Mouse (Mus musculus): ENCODE measurements around the gene Smad9. TPM values are rescaled to one million over a fixed set of nuclear protein-coding genes. Genes with fewer than 3 reads are reported as not detected.

Smad9 gene
- polyA plus RNA-seq, 1 experiment = 0.12 TPM

- Histone ChIP-seq H3K27me3 (ENCODE audit: control insufficient read depth, insufficient read depth, insufficient read length) (no peaks in the 10 kb centered on the region), H3K4me2 (ENCODE audit: low read depth) (no peak overlapping the region), H3K36me3 (ENCODE audit: control insufficient read depth, insufficient read depth) (no peaks in the 10 kb centered on the region), H3K4me3 (no peak overlapping the region), H3K79me2 (ENCODE audit: control insufficient read depth, insufficient read depth) (no peaks in the 10 kb centered on the region), H3ac (ENCODE audit: control insufficient read depth, insufficient read length) (no peak overlapping the region)
- TF ChIP-seq POLR2AphosphoS2 (IDR thresholded peaks at IDR 0.05; ENCODE audit: insufficient read length, low read depth) = no peak
- no peak for TF ChIP-seq CEBPB (IDR thresholded peaks at IDR 0.05; ENCODE audit: insufficient read depth, poor library complexity, severe bottlenecking)
- TF ChIP-seq TCF12 (IDR thresholded peaks at IDR 0.05; ENCODE audit: insufficient read depth, poor library complexity, severe bottlenecking) = no peak
- no peak for TF ChIP-seq MYOD1 (IDR thresholded peaks at IDR 0.05; ENCODE audit: control insufficient read depth in 1 of 3, insufficient read length in 2 of 3, low read depth in 2 of 3)
- no peak for TF ChIP-seq MYOG (IDR thresholded peaks at IDR 0.05; ENCODE audit: control insufficient read depth in 1 of 3, insufficient read depth in 1 of 3, insufficient read length in 2 of 3, low read depth in 2 of 3)
- no peak for TF ChIP-seq POLR2A (IDR thresholded peaks at IDR 0.05; ENCODE audit: insufficient read length, low read depth)
Measured at GRCm38 (mm10) chr3:54795806-54796205, 40.4 kb downstream of the Smad9 start.

- no peak overlapping the region for H3ac ChIP-seq (ENCODE audit: control insufficient read depth, insufficient read length)
- no peaks in the 10 kb centered on the region for H3K27me3 ChIP-seq (ENCODE audit: control insufficient read depth, insufficient read depth, insufficient read length)
- TF ChIP-seq MYOG (IDR thresholded peaks at IDR 0.05; ENCODE audit: control insufficient read depth in 1 of 3, insufficient read depth in 1 of 3, insufficient read length in 2 of 3, low read depth in 2 of 3) (no peak), REST (IDR thresholded peaks at IDR 0.05; ENCODE audit: insufficient read depth, insufficient read length) (no peak), MAX (IDR thresholded peaks at IDR 0.05; ENCODE audit: low read depth) (no peak), E2F4 (IDR thresholded peaks at IDR 0.05; ENCODE audit: insufficient read depth) (no peak), USF1 (IDR thresholded peaks at IDR 0.05; ENCODE audit: low read depth) (no peak), CEBPB (IDR thresholded peaks at IDR 0.05; ENCODE audit: insufficient read depth, poor library complexity, severe bottlenecking) (no peak), TCF3 (IDR thresholded peaks at IDR 0.05; ENCODE audit: insufficient read length, low read depth) (no peak), POLR2AphosphoS2 (IDR thresholded peaks at IDR 0.05; ENCODE audit: insufficient read length, low read depth) (no peak), TCF12 (IDR thresholded peaks at IDR 0.05; ENCODE audit: insufficient read depth, poor library complexity, severe bottlenecking) (no peak), POLR2A (IDR thresholded peaks at IDR 0.05; ENCODE audit: insufficient read length, low read depth) (no peak), MYOD1 (IDR thresholded peaks at IDR 0.05; ENCODE audit: control insufficient read depth in 1 of 3, insufficient read length in 2 of 3, low read depth in 2 of 3) (no peak), SRF (IDR thresholded peaks at IDR 0.05; ENCODE audit: control insufficient read depth, insufficient read length, low read depth) (no peak)
- no peak overlapping the region for H3K4me3 ChIP-seq
- no peaks in the 10 kb centered on the region for H3K79me2 ChIP-seq (ENCODE audit: control insufficient read depth, insufficient read depth)
- H3K36me3 ChIP-seq (ENCODE audit: control insufficient read depth, insufficient read depth) = no peaks in the 10 kb centered on the region
- H3K4me2 ChIP-seq (ENCODE audit: low read depth) = no peak overlapping the region
Measured at GRCm38 (mm10) chr3:54797211-54797610, 41.8 kb downstream of the Smad9 start.

GRCm38 (mm10) chr3:54803713-54804112 lies 48.3 kb downstream of the Smad9 start:
- Histone ChIP-seq H3K27me3 (ENCODE audit: control insufficient read depth, insufficient read depth, insufficient read length) (no peaks in the 10 kb centered on the region), H3K79me2 (ENCODE audit: control insufficient read depth, insufficient read depth) (peaks cover 17% of the 10 kb centered on the region), H3ac (ENCODE audit: control insufficient read depth, insufficient read length) (no peak overlapping the region), H3K36me3 (ENCODE audit: control insufficient read depth, insufficient read depth) (peaks cover 4% of the 10 kb centered on the region), H3K4me2 (ENCODE audit: low read depth) (no peak overlapping the region), H3K4me3 (no peak overlapping the region)
- TF ChIP-seq CEBPB (IDR thresholded peaks at IDR 0.05; ENCODE audit: insufficient read depth, poor library complexity, severe bottlenecking) = no peak
- TF ChIP-seq MAX (IDR thresholded peaks at IDR 0.05; ENCODE audit: low read depth) = no peak
- no peak for TF ChIP-seq TCF3 (IDR thresholded peaks at IDR 0.05; ENCODE audit: insufficient read length, low read depth)
- no peak for TF ChIP-seq TCF12 (IDR thresholded peaks at IDR 0.05; ENCODE audit: insufficient read depth, poor library complexity, severe bottlenecking)
- no peak for TF ChIP-seq MYOD1 (IDR thresholded peaks at IDR 0.05; ENCODE audit: control insufficient read depth in 1 of 3, insufficient read length in 2 of 3, low read depth in 2 of 3)
- no peak for TF ChIP-seq USF1 (IDR thresholded peaks at IDR 0.05; ENCODE audit: low read depth)
- TF ChIP-seq POLR2A (IDR thresholded peaks at IDR 0.05; ENCODE audit: insufficient read length, low read depth) = no peak

DNA sequence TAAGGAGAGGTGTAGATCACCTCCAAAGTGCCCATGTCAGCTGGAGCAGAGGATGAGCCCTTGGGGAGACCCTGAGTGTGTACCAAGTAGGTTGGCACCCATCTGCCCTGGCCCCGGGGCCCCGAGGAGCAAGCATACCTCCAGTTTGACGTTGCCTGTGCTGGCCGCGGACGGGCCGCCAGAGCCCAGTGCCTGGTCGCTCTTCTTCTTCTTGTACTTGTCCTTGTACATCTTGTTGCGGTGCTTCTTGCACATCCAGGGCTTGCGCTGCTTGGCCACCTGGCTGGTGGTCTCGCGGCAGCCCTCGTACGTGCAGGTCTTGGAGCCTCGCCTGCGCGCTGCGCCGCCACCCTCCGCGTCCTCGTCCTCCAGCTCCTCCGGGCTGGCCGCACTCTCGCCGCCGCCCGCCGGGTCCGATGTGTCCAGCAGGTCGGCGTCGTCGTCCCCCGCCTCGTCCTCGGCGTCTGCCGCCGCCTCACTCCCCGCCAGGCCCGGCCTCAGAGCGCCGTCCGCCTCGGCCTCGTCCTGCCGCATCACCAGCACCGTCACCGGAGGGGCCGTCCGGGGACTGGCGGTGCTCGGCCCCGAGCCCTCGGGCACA lies 51.8 kb downstream of the Smad9 start:
- Histone ChIP-seq H3K27me3 (ENCODE audit: control insufficient read depth, insufficient read depth, insufficient read length) (no peaks in the 10 kb centered on the region), H3K4me3 (peak overlapping the region; percentile 51), H3K36me3 (ENCODE audit: control insufficient read depth, insufficient read depth) (peaks cover 4% of the 10 kb centered on the region), H3K4me2 (ENCODE audit: low read depth) (peak overlapping the region; percentile 98), H3K79me2 (ENCODE audit: control insufficient read depth, insufficient read depth) (peaks cover 17% of the 10 kb centered on the region), H3ac (ENCODE audit: control insufficient read depth, insufficient read length) (peak overlapping the region; percentile 92)
- TF ChIP-seq TCF12 (IDR thresholded peaks at IDR 0.05; ENCODE audit: insufficient read depth, poor library complexity, severe bottlenecking) (no peak), MAX (IDR thresholded peaks at IDR 0.05; ENCODE audit: low read depth) (no peak), MYOD1 (IDR thresholded peaks at IDR 0.05; ENCODE audit: control insufficient read depth in 1 of 3, insufficient read length in 2 of 3, low read depth in 2 of 3) (peak in 1 of 3 experiments; percentile 35), POLR2A (IDR thresholded peaks at IDR 0.05; ENCODE audit: insufficient read length, low read depth) (no peak), REST (IDR thresholded peaks at IDR 0.05; ENCODE audit: insufficient read depth, insufficient read length) (no peak), E2F4 (IDR thresholded peaks at IDR 0.05; ENCODE audit: insufficient read depth) (no peak), CEBPB (IDR thresholded peaks at IDR 0.05; ENCODE audit: insufficient read depth, poor library complexity, severe bottlenecking) (no peak), MYOG (IDR thresholded peaks at IDR 0.05; ENCODE audit: control insufficient read depth in 1 of 3, insufficient read depth in 1 of 3, insufficient read length in 2 of 3, low read depth in 2 of 3) (no peak)

DNA sequence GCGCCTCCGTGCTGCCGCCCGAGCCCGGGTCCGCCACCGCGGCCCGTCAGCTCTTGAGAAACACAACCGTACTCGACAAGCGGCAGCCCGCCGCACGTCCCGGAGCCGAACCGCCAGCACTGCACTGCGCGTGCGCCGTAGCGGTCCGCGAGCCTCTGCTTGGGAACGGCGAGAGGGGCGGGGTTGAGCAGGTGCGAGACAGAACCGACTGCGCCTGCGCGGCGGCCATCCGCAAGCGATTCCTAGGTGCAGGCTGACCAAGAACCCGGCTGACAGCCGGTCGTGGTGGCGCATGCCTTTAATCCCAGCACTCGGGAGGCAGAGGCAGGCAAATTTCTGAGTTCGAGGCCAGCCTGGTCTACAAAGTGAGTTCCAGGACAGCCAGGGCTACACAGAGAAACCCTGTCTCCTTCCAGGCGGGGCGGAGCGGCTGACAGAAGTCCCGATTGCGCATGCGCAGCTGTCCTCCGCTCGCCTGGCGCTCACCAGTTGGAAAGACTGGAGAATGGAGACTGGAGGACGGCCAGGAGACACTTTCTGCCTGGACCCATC lies 52.4 kb downstream of the Smad9 start, which contains the start of gene Rfxap:
Gene Rfxap (minus strand): TSS at position 126 of the 552 bp plus-strand sequence.
- H3K27me3 ChIP-seq (ENCODE audit: control insufficient read depth, insufficient read depth, insufficient read length) = no peaks in the 10 kb centered on the region
- peak within 1 kb of the TSS; percentile 92 for H3ac ChIP-seq (ENCODE audit: control insufficient read depth, insufficient read length)
- H3K79me2 ChIP-seq (ENCODE audit: control insufficient read depth, insufficient read depth) = peaks cover 17% of the 10 kb centered on the region
- TF ChIP-seq CEBPB (IDR thresholded peaks at IDR 0.05; ENCODE audit: insufficient read depth, poor library complexity, severe bottlenecking) (no peak), POLR2A (IDR thresholded peaks at IDR 0.05; ENCODE audit: insufficient read length, low read depth) (peak; percentile 89), MAX (IDR thresholded peaks at IDR 0.05; ENCODE audit: low read depth) (no peak), POLR2AphosphoS2 (IDR thresholded peaks at IDR 0.05; ENCODE audit: insufficient read length, low read depth) (peak; percentile 84), SRF (IDR thresholded peaks at IDR 0.05; ENCODE audit: control insufficient read depth, insufficient read length, low read depth) (peak; percentile 28), REST (IDR thresholded peaks at IDR 0.05; ENCODE audit: insufficient read depth, insufficient read length) (no peak), E2F4 (IDR thresholded peaks at IDR 0.05; ENCODE audit: insufficient read depth) (no peak), TCF12 (IDR thresholded peaks at IDR 0.05; ENCODE audit: insufficient read depth, poor library complexity, severe bottlenecking) (no peak), MYOD1 (IDR thresholded peaks at IDR 0.05; ENCODE audit: control insufficient read depth in 1 of 3, insufficient read length in 2 of 3, low read depth in 2 of 3) (peak in 2 of 3 experiments; percentile 83 to 91), TCF3 (IDR thresholded peaks at IDR 0.05; ENCODE audit: insufficient read length, low read depth) (no peak), MYOG (IDR thresholded peaks at IDR 0.05; ENCODE audit: control insufficient read depth in 1 of 3, insufficient read depth in 1 of 3, insufficient read length in 2 of 3, low read depth in 2 of 3) (peak in 2 of 3 experiments; percentile 65 to 83), USF1 (IDR thresholded peaks at IDR 0.05; ENCODE audit: low read depth) (no peak)
- peak within 1 kb of the TSS; percentile 98 for H3K4me2 ChIP-seq (ENCODE audit: low read depth)
- peaks cover 4% of the 10 kb centered on the region for H3K36me3 ChIP-seq (ENCODE audit: control insufficient read depth, insufficient read depth)
- peak within 1 kb of the TSS; percentile 51 for H3K4me3 ChIP-seq
